Mouse (Mus musculus): Measurements from ENCODE around the gene Wap. TPM values are rescaled to one million over a fixed set of nuclear protein-coding genes. Genes with fewer than 3 reads are reported as not detected.

Gene Wap
- polyA plus RNA-seq (2015; fragmentation: Illumina TruSeq; extraction: RNeasy Lipid Tissue Mini Kit (QIAGEN cat#74804); ENCODE audit: low read depth, low replicate concordance): not detected

GRCm38 (mm10) chr11:6638537-6638936, at the start of gene Wap:
Gene Wap, minus strand, starts transcription at chr11:6638637.

GRCm38 (mm10) chr11:6658271-6658670, 19.8 kb upstream of the Wap start, which contains the start of gene Ramp3:
Gene Ramp3, plus strand, starts transcription at chr11:6658521.

GRCm38 (mm10) chr11:6625478-6626387, 12.7 kb downstream of the Wap start, which contains the start of gene Tbrg4:
Gene Tbrg4, minus strand, starts transcription at chr11:6626067.

GRCm38 (mm10) chr11:6605491-6606399, 32.7 kb downstream of the Wap start, which contains the start of gene Nacad:
Gene Nacad, minus strand, starts transcription at chr11:6606053.

Other genes starting within 250 kb of the Wap start
- gene Zmiz2, start 249.6 kb downstream of the Wap start, polyA plus RNA-seq (2015; fragmentation: Illumina TruSeq; extraction: RNeasy Lipid Tissue Mini Kit (QIAGEN cat#74804); ENCODE audit: low read depth, low replicate concordance): 132 TPM
- gene Ppia, start 223.2 kb downstream of the Wap start, polyA plus RNA-seq (2015; fragmentation: Illumina TruSeq; extraction: RNeasy Lipid Tissue Mini Kit (QIAGEN cat#74804); ENCODE audit: low read depth, low replicate concordance): 3,507 TPM
- 88.1 TPM for gene H2afv, start 194.2 kb downstream of the Wap start, polyA plus RNA-seq (2015; fragmentation: Illumina TruSeq; extraction: RNeasy Lipid Tissue Mini Kit (QIAGEN cat#74804); ENCODE audit: low read depth, low replicate concordance)
- gene Purb, start 162.7 kb downstream of the Wap start, polyA plus RNA-seq (2015; fragmentation: Illumina TruSeq; extraction: RNeasy Lipid Tissue Mini Kit (QIAGEN cat#74804); ENCODE audit: low read depth, low replicate concordance): 168 TPM
- 0.18 TPM for gene Myo1g, start 117.7 kb downstream of the Wap start, polyA plus RNA-seq (2015; fragmentation: Illumina TruSeq; extraction: RNeasy Lipid Tissue Mini Kit (QIAGEN cat#74804); ENCODE audit: low read depth, low replicate concordance)
- gene Ccm2, start 91.8 kb downstream of the Wap start, polyA plus RNA-seq (2015; fragmentation: Illumina TruSeq; extraction: RNeasy Lipid Tissue Mini Kit (QIAGEN cat#74804); ENCODE audit: low read depth, low replicate concordance): 70.4 TPM
- 50.2 TPM for gene Nacad, start 32.6 kb downstream of the Wap start, polyA plus RNA-seq (2015; fragmentation: Illumina TruSeq; extraction: RNeasy Lipid Tissue Mini Kit (QIAGEN cat#74804); ENCODE audit: low read depth, low replicate concordance)
- 32.2 TPM for gene Tbrg4, start 12.6 kb downstream of the Wap start, polyA plus RNA-seq (2015; fragmentation: Illumina TruSeq; extraction: RNeasy Lipid Tissue Mini Kit (QIAGEN cat#74804); ENCODE audit: low read depth, low replicate concordance)
- 45.2 TPM for gene Ramp3, start 19.9 kb upstream of the Wap start, polyA plus RNA-seq (2015; fragmentation: Illumina TruSeq; extraction: RNeasy Lipid Tissue Mini Kit (QIAGEN cat#74804); ENCODE audit: low read depth, low replicate concordance)
- gene Gm11983, start 199.0 kb upstream of the Wap start, polyA plus RNA-seq (2015; fragmentation: Illumina TruSeq; extraction: RNeasy Lipid Tissue Mini Kit (QIAGEN cat#74804); ENCODE audit: low read depth, low replicate concordance): not detected

Data from brain, adult 10 weeks (tissue).